Mouse (Mus musculus) gastrocnemius, adult 2 months (tissue): ENCODE measurements around the gene Hoxc4. TPM values are rescaled to one million over a fixed set of nuclear protein-coding genes. Genes with fewer than 3 reads are reported as not detected.

Experiments used
- DNase-seq: peaks from one replicate; pipeline ENCODE4 v3.0.0; 2022
- H3K27ac ChIP-seq: fragments of 200-600 bp; 2 replicates; pipeline ENCODE4 v1.8.1; 2022; ENCODE audit warnings: mild to moderate bottlenecking
- H3K4me3 ChIP-seq: fragments of 200-600 bp; 2 replicates; pipeline ENCODE4 v1.8.1; 2022; ENCODE audit warnings: mild to moderate bottlenecking, moderate library complexity
- CTCF ChIP-seq: fragments of 200-600 bp; IDR thresholded peaks from 2 replicates; pipeline ENCODE4 v1.8.1; 2022; ENCODE audit warnings: antibody characterized with exemption, mild to moderate bottlenecking, moderate library complexity
- intact Hi-C: fragments of 180-260 bp; cut with DNase I; formaldehyde crosslinking; loops from one replicate; pipeline ENCODE4 v1.15.1; 2025
- total RNA-seq, 2 experiments: library from RNA; stranded (reverse); gene quantifications; 2 replicates each; pipeline ENCODE4 v1.2.3; 2021

Hoxc4 gene
- total RNA-seq, 2 experiments from 2014 or later = 4.3 to 4.6 TPM

DNA sequence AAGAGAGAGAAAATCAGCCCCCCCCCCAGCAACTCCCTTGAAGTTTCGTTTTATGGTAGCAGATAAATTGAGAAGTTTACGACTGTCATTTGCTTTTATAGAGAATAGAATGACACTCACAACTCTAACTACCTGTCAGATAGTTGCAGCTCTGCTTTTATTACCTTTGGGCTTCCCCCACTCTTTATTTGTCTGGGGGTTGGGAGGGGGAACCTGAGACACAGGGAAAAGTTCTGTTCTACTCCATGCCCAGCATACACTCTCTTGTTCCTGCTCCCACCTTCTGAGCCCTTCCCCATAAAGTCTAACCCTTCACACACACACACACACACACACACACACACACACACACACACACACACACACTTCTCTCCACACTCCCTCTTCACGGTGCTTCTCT lies 25.9 kb upstream of the Hoxc4 start:
- Histone ChIP-seq H3K27ac (no peak overlapping the region), H3K4me3 (no peak overlapping the region)
- intact Hi-C loops = loop anchor here (1.0 kb wide), 1 partner anchor 173 kb away; no protein-coding TSS in a partner anchor
- no peak for TF ChIP-seq CTCF
- no peak for DNase-seq

DNA sequence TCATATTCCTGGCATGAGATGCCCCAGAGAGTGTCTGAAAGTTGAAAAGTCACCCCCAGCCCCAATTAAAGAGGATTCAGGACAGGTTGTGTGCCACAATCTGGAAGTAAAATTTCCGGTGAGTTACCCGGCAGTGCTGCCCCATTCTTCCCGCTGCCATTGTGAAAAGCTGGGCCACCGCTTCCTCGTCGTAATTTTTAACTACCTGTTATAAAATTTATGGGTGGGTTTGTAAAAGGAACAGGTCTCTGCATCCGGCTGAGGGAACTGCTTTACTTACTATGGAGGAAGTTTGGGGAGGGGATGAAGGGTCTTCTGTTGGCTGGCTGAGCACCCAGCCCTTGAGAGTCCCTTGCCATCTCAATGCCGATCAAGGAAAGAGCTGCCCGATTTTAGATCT lies 22.2 kb upstream of the Hoxc4 start:
- no peak for TF ChIP-seq CTCF
- DNase-seq = no peak
- no peak overlapping the region for H3K27ac ChIP-seq
- intact Hi-C loops = no loop called here
- no peak overlapping the region for H3K4me3 ChIP-seq

DNA sequence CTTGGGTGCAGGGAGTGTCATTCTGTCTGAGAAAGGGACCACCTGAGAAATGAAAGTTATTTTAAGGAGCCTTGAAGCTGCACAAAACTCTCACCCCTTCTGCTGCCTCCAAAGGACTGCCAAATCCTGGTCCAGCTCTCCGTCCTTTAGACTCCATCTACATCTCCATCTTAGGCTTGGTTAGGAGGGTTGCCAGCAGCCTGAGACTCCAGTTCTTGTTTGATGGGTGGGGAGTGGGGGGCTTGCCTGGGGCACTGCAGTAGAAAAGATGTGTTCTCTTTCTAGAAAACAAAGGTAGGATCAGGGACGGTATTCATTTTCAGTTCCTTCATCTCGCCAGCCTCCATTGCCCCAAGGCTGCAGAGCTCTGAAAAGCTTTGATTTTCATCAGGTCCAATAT lies 21.3 kb upstream of the Hoxc4 start:
- H3K27ac ChIP-seq = peak overlapping the region; percentile 98
- no peak for DNase-seq
- TF ChIP-seq CTCF = no peak
- intact Hi-C loops = no loop called here
- H3K4me3 ChIP-seq = peak overlapping the region; percentile 74

DNA sequence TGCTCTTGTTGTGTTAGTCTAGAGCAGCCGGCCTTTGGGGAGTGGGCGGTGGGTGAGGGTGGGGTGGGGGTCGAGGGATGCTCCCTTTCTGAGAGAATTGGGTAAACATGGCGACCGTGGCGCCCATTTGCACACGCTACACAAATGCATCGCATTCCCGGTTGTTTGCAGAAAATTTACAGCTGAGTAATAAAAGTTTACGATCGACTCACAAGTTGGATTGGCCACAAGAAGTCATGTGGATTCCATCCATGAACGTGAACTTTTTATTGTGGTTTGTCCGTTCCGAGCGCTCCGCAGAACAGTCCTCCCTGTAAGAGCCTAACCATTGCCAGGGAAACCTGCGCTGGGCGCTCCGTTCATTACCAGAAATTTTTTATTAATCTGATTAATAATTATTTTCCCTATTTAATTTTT lies 20.8 kb upstream of the Hoxc4 start, which contains the start of gene Hoxc6:
Gene Hoxc6, plus strand, starts transcription at position 319 of the 417 bp plus-strand sequence.
- no peak for TF ChIP-seq CTCF

DNA sequence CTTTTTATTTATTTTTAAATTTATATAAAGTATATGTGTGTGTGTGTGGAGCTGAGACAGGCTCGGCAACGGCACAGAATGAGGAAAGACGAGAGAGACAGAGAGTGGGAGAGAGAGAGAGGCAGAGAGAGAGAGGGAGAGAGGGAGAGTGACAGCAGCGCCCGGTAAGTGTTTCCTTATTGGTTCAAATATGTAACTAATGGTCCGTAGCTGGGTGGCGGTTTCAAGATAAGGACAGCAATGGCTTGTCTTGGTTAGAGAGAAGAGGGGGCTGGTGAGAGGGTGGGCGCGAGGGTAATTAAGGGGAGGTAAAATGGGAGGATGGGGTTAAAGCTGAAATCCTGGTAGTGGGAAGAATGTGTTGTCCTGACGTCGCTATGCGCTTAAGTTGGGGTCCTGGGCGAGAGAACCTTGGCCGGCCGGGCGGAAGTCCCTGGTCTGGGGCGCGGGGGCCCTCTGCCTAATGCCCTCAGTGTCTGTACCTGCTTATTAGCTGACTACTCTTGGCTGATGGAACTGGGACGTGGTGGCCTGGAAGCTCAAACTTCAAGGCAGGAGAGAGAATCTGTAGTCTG lies 20.0 kb upstream of the Hoxc4 start:
- TF ChIP-seq CTCF = no peak
- intact Hi-C loops = no loop called here
- Histone ChIP-seq H3K27ac (peak overlapping the region; percentile 98), H3K4me3 (peak overlapping the region; percentile 74)
- peak; percentile 28 for DNase-seq

More for the DNA sequence above, 20.8 kb upstream of the Hoxc4 start, which contains the start of gene Hoxc6:
- H3K27ac ChIP-seq = peak within 1 kb of the TSS; percentile 98
- intact Hi-C loops = no loop called here
- DNase-seq = no peak
- H3K4me3 ChIP-seq = peak within 1 kb of the TSS; percentile 74

DNA sequence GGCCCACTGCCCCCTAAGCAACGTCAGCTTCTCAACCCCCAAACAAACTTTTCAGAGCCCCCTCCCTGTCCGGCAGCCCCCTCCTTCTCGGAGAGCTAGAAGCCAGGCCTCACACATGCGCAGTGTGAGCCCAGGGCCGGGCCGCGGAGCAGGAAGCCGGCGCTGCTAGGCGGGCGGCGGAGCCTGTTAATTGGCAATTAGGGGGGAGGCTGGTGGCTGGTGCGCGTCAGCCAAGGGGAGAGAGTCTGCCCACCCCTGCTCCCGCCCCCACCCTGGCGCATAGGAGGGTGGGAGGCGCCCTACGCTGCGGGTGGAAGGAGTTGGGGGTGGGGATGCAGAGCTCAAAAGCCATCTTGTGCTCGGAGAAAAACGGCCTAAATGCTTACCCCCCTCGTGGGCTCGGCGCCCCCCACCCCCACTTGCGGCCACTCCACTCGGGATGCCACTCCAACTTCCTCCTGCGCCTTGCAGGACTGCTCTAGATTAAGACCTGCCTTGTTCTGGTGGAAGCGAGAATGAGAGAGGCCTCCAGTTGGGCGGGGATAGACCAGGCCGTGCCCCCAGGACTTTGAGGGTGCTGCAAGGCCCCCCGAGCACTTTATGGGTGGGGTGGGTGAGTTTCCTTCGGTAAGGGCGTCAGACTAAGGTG lies 19.4 kb upstream of the Hoxc4 start:
- no peak for TF ChIP-seq CTCF
- intact Hi-C loops = no loop called here
- peak overlapping the region; percentile 98 for H3K27ac ChIP-seq
- peak; percentile 95 for DNase-seq
- peak overlapping the region; percentile 74 for H3K4me3 ChIP-seq

DNA sequence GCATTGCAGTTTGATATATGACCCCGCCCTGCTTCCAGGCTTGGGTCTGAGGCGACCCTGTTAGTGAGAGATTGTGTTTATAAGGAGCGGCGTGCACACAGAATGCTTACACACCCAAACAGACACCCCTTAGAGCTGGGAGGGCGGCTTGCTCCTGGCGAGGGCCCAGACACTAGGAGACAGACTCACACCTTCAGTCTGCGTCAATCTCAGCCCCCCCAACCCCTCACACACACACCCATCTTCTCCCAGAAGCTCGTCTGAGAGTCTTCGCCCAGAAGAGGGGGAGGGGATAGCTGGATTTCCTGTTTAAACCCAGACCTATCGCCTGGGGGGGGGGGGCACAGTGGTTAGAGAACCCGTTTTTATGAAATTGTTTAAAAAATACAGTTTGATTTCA lies 18.8 kb upstream of the Hoxc4 start:
- H3K4me3 ChIP-seq = peak overlapping the region; percentile 74
- TF ChIP-seq CTCF = no peak
- DNase-seq = peak; percentile 72
- intact Hi-C loops = no loop called here
- peak overlapping the region; percentile 98 for H3K27ac ChIP-seq

DNA sequence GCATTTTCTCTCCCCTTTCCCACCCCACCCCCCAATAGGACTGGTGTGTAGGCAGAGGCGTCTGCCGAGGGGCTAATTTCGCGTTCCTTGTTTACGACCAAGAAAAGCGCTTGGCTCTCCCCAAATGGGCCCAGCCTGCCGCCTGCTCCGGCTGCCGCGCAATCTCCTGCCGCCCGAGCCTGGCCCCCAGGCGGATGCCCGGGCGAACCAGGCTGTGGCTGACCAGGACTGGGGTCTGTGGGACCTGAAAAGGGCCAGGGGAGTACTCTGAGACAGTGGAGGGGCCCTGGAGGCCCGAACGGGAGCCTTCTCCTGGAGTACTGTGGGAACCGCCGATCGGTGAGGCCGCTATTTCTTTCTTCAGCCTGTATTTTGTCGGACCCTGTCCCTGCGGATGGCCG lies 18.2 kb upstream of the Hoxc4 start:
- H3K27ac ChIP-seq = peak overlapping the region; percentile 98
- H3K4me3 ChIP-seq = peak overlapping the region; percentile 74
- TF ChIP-seq CTCF = no peak
- intact Hi-C loops = no loop called here
- DNase-seq = peak; percentile 57

DNA sequence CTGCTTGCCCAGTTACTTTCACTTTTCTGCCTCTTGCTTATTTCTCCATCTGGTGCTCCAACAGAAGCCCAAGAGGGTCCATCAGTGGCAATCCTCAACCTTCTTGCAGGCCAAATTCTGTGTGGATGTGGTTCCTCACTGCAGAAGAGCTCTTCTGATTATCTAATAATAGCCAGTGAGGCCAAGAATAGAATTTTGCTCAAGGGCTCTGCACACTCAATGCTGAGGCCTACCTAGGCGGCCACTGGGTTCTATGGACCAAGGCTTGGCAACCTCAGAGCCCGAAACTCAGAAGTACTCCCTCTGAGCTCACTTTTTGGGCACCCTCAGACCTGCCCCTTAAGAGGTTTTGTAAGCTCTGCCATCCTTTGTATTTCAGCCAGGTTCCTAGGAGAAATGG lies 17.4 kb upstream of the Hoxc4 start:
- Histone ChIP-seq H3K27ac (peak overlapping the region; percentile 98), H3K4me3 (peak overlapping the region; percentile 74)
- DNase-seq = peak; percentile 47
- intact Hi-C loops = no loop called here
- TF ChIP-seq CTCF = no peak

DNA sequence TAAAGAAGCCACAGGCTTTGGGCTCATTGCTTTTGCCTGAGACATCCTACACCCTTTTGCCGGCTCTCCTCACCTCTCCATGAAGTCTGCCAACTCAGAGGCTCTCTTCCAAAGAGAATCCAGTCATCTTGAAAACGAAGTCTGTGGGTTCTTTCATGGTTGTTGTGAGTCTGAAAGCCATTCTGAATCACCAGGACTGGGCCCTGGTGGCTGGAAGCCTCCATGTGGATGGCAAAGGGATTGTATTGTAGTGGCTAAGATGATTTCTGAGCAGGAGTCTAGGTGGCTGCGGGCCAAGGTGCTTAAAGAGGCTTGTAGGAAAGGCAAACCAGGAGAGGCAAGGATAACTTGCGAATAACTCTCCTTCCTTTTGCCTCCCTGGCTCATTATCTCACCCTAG lies 16.6 kb upstream of the Hoxc4 start:
- H3K4me3 ChIP-seq = peak overlapping the region; percentile 74
- intact Hi-C loops = no loop called here
- H3K27ac ChIP-seq = peak overlapping the region; percentile 98
- no peak for TF ChIP-seq CTCF
- DNase-seq = peak; percentile 66

DNA sequence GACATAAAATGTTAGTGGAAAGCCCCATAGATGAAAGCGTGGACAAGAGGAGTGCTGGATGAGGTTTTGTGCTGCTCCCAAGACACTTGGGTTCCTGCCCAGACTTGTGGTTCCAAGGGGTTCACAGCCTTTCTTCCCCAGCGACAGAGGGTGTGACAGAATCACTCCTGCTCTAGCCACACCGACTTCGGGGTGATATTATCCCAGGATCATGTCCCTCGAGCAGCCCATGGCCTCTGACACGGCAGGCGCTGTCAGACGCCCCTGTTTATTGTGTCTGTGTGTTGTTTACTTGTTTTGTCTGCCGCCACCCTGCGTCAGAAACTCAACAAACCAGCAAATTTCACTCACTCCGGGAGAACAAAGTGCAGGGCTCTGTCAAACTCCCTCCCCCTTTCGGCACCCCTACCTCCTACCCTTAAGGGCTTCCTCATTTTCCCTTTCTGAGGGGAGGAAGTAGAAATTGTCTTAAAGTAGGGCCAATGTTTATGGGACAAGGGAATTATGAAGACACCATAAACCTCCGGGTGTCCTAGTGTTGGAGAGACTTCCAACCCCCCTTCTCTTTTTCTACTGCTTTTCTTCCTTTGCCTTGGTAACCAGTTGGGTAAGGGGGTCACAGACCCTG lies 15.8 kb upstream of the Hoxc4 start:
- TF ChIP-seq CTCF = no peak
- H3K27ac ChIP-seq = peak overlapping the region; percentile 98
- intact Hi-C loops = no loop called here
- peak; percentile 52 for DNase-seq
- H3K4me3 ChIP-seq = peak overlapping the region; percentile 74

DNA sequence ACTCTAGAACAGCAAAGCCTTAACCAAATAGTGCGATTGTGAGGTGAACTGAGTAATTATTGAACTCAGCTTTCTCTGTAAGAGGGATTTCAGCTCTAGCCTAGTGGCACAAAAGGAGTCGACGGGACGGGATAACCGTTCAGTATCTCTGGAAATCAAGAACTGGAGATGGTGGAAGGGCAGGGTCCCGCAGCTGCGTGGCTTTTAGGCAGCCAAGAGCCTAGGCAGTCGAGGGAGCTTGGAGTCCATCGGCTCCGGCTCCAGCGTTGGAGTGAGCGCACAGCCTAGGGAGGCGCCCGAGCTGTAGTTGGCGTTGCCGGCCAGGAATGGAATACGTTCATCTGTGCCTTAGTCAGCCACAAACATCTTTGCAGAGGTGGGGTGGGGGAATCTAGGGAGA lies 13.4 kb upstream of the Hoxc4 start:
- DNase-seq = peak; percentile 83
- H3K4me3 ChIP-seq = peak overlapping the region; percentile 63
- no peak for TF ChIP-seq CTCF
- peak overlapping the region; percentile 87 for H3K27ac ChIP-seq
- intact Hi-C loops = no loop called here

DNA sequence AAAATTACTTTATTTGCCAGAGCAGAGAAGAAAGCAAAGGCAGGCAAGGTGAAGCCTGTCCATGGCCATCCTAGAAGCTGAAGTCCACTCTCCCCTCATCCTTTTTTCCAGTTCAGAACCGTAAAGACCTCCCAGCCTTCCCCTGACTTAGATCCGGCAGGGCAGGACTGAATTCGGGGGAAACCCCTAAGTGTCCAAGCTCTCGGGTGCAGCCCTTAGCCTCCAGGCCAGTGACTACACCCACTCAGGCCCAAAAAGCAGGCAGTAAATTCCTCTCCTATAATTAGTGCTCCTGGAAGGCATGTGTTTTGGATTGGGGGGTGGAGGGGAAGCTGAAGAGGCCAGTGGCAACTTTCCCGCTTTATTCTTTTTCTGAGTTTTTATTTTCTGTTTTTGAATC lies 12.9 kb upstream of the Hoxc4 start:
- peak; percentile 39 for DNase-seq
- intact Hi-C loops = no loop called here
- TF ChIP-seq CTCF = no peak
- peak overlapping the region; percentile 63 for H3K4me3 ChIP-seq
- H3K27ac ChIP-seq = peak overlapping the region; percentile 87
